Comparison of ENCODE assay signal across 15 mouse cellular contexts in genomic region chr16:89954114-89954513, GRCm38 (mm10).
DNase-seq lines count a peak whose midpoint lies in the region; ATAC-seq and TF ChIP-seq lines count a peak whose summit lies in the region.
"Had no signal": no experiment of that assay in that cellular context is flagged by ENCODE, and none has a peak within 500 bp of the region (broad histone marks: within the 10 kb centered on the region; RNA-seq: fewer than 3 reads in every experiment).

No protein-coding gene starts in this region.

- H3K4me1 ChIP-seq in lung, embryonic 15.5 days, result peaks cover 25% of the 10 kb centered on the region
- H3K4me1 ChIP-seq in intestine, postnatal 0 days (replicated peaks; ENCODE audit: control insufficient read depth, insufficient read depth, low read length), result no peaks in the 10 kb centered on the region; the same call in 1 of the 2 replicates
- 0 out of 2 replicates have a peak, but pooled peaks cover 2% of the 10 kb centered on the region for H3K4me1 ChIP-seq in stomach, postnatal 0 days (replicated peaks; ENCODE audit: control insufficient read depth, insufficient read depth)
- no peaks in the 10 kb centered on the region for H3K4me1 ChIP-seq in liver, embryonic 12.5 days
- peaks cover 5% of the 10 kb centered on the region; the same call in 1 of the 2 replicates for H3K4me1 ChIP-seq in forebrain, embryonic 16.5 days (replicated peaks; ENCODE audit: control insufficient read depth, insufficient read depth, low read length)

- no peak for TF ChIP-seq CTCF in intestine, postnatal 0 days (IDR thresholded peaks at IDR 0.05; ENCODE audit: low read depth)
- no peak for TF ChIP-seq CTCF in stomach, postnatal 0 days (IDR thresholded peaks at IDR 0.05; ENCODE audit: low read depth)

- peak; percentile 64 for DNase-seq in heart, adult 11 months
- no peak for DNase-seq in heart, postnatal 4 days
- no peak for DNase-seq in lung, postnatal 10 days
- DNase-seq in stomach, postnatal 0 days (ENCODE audit: low spot score), result no peak
- DNase-seq: adrenal gland, postnatal 10 days; cerebellum, adult 11 months; cerebellum, postnatal 36 days; gastrocnemius, postnatal 36 days; heart, postnatal 36 days; thymus, postnatal 4 days had no signal

- H3K27ac ChIP-seq in lung, embryonic 15.5 days, result peak overlapping the region; percentile 26
- H3K27ac ChIP-seq in intestine, postnatal 0 days (ENCODE audit: low read depth, low read length), result peak overlapping the region; percentile 28; the same call in 1 of the 2 replicates
- peak overlapping the region; percentile 81 for H3K27ac ChIP-seq in stomach, postnatal 0 days (replicated peaks)
- H3K27ac ChIP-seq in liver, embryonic 12.5 days, result no peak overlapping the region
- H3K27ac ChIP-seq in forebrain, embryonic 16.5 days (ENCODE audit: low read length), result no peak overlapping the region
- H3K27ac ChIP-seq: heart, embryonic 13.5 days had no signal

- H3K4me2 ChIP-seq in lung, embryonic 15.5 days, result no peak overlapping the region
- peak overlapping the region; percentile 44 for H3K4me2 ChIP-seq in intestine, postnatal 0 days (replicated peaks; ENCODE audit: low read depth)
- no peak overlapping the region for H3K4me2 ChIP-seq in stomach, postnatal 0 days (replicated peaks; ENCODE audit: low read depth)
- H3K4me2 ChIP-seq in liver, embryonic 12.5 days, result no peak overlapping the region
- no peak overlapping the region for H3K4me2 ChIP-seq in forebrain, embryonic 16.5 days (ENCODE audit: low read length)
- H3K4me2 ChIP-seq: heart, embryonic 13.5 days had no signal

- 93% methylated on average over 1 of the region's 1 CpGs for WGBS in lung, embryonic 15.5 days
- WGBS in intestine, postnatal 0 days, result 60% methylated on average over 1 of the region's 1 CpGs
- WGBS in stomach, postnatal 0 days, result 67% methylated on average over 1 of the region's 1 CpGs
- 59% methylated on average over 1 of the region's 1 CpGs for WGBS in liver, embryonic 12.5 days (ENCODE audit: insufficient replicate concordance)
- WGBS in forebrain, embryonic 16.5 days, result 91% methylated on average over 1 of the region's 1 CpGs

- no peak overlapping the region for H3K4me3 ChIP-seq in lung, embryonic 15.5 days
- no peak overlapping the region for H3K4me3 ChIP-seq in intestine, postnatal 0 days (ENCODE audit: low read depth, low read length)
- no peak overlapping the region for H3K4me3 ChIP-seq in stomach, postnatal 0 days (ENCODE audit: low read depth, low read length)
- H3K4me3 ChIP-seq in liver, embryonic 12.5 days, result no peak overlapping the region
- no peak overlapping the region for H3K4me3 ChIP-seq in forebrain, embryonic 16.5 days (replicated peaks; ENCODE audit: low read length)
- H3K4me3 ChIP-seq: heart, embryonic 13.5 days had no signal

- no peak for ATAC-seq in lung, embryonic 15.5 days (ENCODE audit: borderline replicate concordance, extremely low read depth, low FRiP score, low TSS enrichment)
- peak; percentile 63; the same call in 1 of the 2 replicates for ATAC-seq in intestine, postnatal 0 days
- peak; percentile 9; the same call in 1 of the 2 replicates for ATAC-seq in stomach, postnatal 0 days (ENCODE audit: low FRiP score, low TSS enrichment)
- ATAC-seq in liver, embryonic 12.5 days, result no peak
- no peak for ATAC-seq in forebrain, embryonic 16.5 days

- no peak for TF ChIP-seq EP300 in stomach, postnatal 0 days (optimal IDR thresholded peaks at IDR 0.05)

- no peaks in the 10 kb centered on the region for H3K36me3 ChIP-seq in lung, embryonic 15.5 days
- H3K36me3 ChIP-seq in intestine, postnatal 0 days (ENCODE audit: control insufficient read depth, insufficient read depth), result no peaks in the 10 kb centered on the region
- no peaks in the 10 kb centered on the region for H3K36me3 ChIP-seq in stomach, postnatal 0 days (ENCODE audit: control insufficient read depth, insufficient read depth, low read length)
- H3K36me3 ChIP-seq in liver, embryonic 12.5 days, result no peaks in the 10 kb centered on the region
- no peaks in the 10 kb centered on the region for H3K36me3 ChIP-seq in forebrain, embryonic 16.5 days (ENCODE audit: control insufficient read depth, insufficient read depth)
- H3K36me3 ChIP-seq: heart, embryonic 13.5 days had no signal

- no peak overlapping the region for H3K9ac ChIP-seq in lung, embryonic 15.5 days
- no peak overlapping the region for H3K9ac ChIP-seq in intestine, postnatal 0 days (ENCODE audit: low read depth, low read length)
- H3K9ac ChIP-seq in stomach, postnatal 0 days (ENCODE audit: low read length), result no peak overlapping the region
- no peak overlapping the region for H3K9ac ChIP-seq in liver, embryonic 12.5 days
- no peak overlapping the region for H3K9ac ChIP-seq in forebrain, embryonic 16.5 days (replicated peaks; ENCODE audit: low read depth, low read length)
- H3K9ac ChIP-seq: heart, embryonic 13.5 days had no signal

- H3K9me3 ChIP-seq in lung, embryonic 15.5 days, result no peaks in the 10 kb centered on the region
- H3K9me3 ChIP-seq in intestine, postnatal 0 days (ENCODE audit: control insufficient read depth), result no peaks in the 10 kb centered on the region
- no peaks in the 10 kb centered on the region for H3K9me3 ChIP-seq in stomach, postnatal 0 days (ENCODE audit: control insufficient read depth, low read length)
- H3K9me3 ChIP-seq in liver, embryonic 12.5 days (replicated peaks), result no peaks in the 10 kb centered on the region
- H3K9me3 ChIP-seq in forebrain, embryonic 16.5 days (ENCODE audit: control insufficient read depth, low read length), result no peaks in the 10 kb centered on the region
- H3K9me3 ChIP-seq: heart, embryonic 13.5 days had no signal

- peaks cover 4% of the 10 kb centered on the region; the same call in 1 of the 2 replicates for H3K27me3 ChIP-seq in lung, embryonic 15.5 days
- no peaks in the 10 kb centered on the region for H3K27me3 ChIP-seq in intestine, postnatal 0 days (replicated peaks; ENCODE audit: control insufficient read depth, insufficient read depth, low read length)
- H3K27me3 ChIP-seq in stomach, postnatal 0 days (ENCODE audit: control insufficient read depth, insufficient read depth, low read length), result no peaks in the 10 kb centered on the region
- H3K27me3 ChIP-seq in liver, embryonic 12.5 days (replicated peaks), result peaks cover 12% of the 10 kb centered on the region
- H3K27me3 ChIP-seq in forebrain, embryonic 16.5 days (replicated peaks; ENCODE audit: control insufficient read depth, insufficient read depth, low read length), result no peaks in the 10 kb centered on the region

Comparison
In these comparisons a context has a peak if more than half of its experiments do, and no peak if none do; other contexts are left out.
1. ATAC-seq: peak in intestine, postnatal 0 days (single experiment) and stomach, postnatal 0 days (single experiment); none in lung, embryonic 15.5 days (single experiment), liver, embryonic 12.5 days (single experiment) and forebrain, embryonic 16.5 days (single experiment).
2. H3K27ac ChIP-seq: peak in lung, embryonic 15.5 days (single experiment), intestine, postnatal 0 days (single experiment) and stomach, postnatal 0 days (single experiment); none in liver, embryonic 12.5 days (single experiment) and forebrain, embryonic 16.5 days (single experiment).